Mouse (Mus musculus) c-Kit-positive CD71-positive TER-119-positive erythroid progenitor cells, embryonic 14.5 days (primary cell): ENCODE data around the gene Ano2.

Experiments used
- DNase-seq: peaks from one replicate; pipeline ENCODE4 v3.0.0-alpha.2; 2013; ENCODE audit warnings: low spot score

Gene Ano2

DNA sequence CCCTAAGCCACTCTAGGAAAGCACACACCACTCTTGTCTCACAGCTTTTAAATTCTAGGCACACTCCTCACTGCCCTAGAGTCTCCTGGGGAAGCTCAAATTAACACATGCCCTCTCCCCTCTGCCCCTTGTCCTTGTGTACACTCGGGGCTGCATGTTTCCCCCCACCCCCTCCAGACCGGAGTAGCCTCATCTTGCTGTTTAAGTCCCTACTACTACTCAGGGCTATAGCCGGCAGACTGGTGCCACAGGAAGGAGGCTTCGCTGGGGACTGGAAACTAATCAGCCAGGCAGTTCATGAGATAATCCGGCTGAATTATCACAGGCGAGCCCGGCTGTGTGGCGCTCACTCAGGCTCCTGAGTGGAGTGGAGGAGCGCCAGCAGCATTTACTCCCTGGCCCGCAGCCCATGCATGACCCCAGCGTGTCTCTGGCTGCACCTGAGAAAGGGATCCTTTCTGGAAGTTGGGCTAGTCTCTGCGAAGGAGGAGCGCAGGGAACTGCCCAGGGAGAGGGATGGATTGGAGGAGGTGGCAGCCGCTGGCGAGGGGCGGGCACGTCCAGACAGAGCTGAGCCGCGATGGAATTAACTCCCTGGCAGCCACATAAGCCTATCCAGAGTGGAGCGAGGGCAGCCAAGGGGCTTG lies at the start of gene Ano2:
TSS of gene Ano2 (plus strand) at position 363 of the 647 bp plus-strand sequence.
- DNase-seq, result no peak

DNA sequence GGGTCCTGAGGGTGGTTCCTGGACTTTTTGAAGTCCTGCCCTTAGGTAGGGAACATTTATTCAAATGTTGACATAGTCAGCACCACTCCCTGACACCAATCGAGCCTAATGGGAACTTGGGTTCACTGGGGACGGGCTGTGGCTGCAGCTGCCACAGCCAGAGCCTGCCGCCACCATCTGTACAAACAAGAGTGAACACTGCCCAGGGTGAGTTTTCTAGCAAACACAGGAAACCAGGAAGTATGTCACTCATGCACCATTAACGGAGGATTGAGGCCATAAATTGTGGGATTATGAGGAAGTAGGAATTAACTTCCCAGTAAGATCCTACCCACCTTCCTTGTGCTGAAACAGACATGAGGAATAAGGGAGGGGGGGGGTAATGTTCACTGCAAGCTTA lies 49.7 kb upstream of the Ano2 start:
- DNase-seq, result no peak

DNA sequence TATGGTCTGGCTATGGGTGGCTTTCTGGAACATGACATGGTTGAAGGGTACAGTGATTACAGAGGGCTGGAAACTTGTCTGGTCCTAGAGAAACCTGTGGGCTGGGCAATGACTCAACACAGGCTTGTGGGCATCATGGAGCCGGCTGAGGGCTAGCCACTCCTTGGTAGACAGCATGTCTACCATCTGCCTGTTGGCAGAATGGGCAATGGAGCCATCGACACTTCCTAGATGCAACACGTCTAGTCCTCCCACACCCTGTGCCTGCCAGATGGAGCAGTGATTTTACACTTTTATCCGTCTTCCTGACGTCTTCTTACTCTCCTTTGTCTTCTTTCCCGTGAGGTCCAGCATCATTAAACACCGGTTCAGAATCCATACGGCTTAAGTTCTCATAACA lies 49.1 kb upstream of the Ano2 start:
- DNase-seq, result no peak

DNA sequence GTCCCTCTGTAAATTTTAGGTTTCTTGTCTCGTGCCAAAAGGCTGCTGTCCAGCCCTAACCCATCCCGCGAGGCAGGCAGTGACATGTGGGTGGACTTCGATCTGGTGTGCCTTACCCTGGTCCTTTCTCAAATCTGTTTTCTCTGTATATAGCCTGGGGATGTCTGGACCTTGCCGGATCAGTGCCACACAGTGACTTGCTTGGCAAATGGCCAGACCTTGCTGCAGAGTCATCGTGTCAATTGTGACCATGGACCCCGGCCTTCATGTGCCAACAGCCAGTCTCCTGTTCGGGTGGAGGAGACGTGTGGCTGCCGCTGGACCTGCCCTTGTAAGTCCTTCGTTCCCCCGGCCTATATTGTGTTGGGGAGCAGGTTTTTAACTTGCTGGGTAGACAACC lies 41.3 kb upstream of the Ano2 start:
- no peak for DNase-seq

DNA sequence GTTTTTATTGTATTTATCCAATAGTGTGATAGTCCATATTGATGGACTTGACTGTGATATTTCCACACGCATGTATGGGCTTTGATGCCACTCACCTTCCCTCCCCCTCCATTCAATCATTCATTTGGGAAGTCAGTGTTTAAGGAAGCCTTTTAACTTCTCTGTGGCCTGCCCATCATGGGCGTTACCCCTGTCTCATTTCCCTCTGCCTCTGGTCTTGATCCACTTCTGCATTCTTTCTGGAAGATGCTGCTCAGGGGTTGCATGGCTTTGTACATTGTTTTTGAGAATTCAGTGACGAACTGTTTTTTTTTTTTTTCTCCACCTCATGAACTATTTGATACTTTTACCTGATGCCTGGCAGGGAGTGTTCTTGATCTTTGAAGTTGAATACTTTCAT lies 38.9 kb upstream of the Ano2 start:
- DNase-seq, result no peak

DNA sequence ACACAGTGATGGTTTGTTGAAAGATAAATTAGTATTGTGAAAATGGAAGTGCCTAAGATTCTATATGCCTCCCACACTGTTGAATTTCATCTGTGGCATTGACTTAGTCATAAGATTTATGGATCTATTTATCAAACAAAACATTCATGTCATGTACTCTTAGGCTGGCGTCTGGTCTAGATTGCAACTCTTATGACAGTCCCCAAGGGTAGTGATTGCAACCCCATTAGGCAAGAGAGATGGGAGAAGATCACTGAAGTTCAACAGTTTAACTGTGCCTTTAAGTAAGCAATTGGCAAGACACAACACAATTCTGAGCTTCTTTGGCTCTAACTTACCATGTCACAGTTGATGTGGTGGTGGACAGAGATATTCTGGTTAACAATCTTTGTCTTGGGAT lies 36.8 kb upstream of the Ano2 start:
- DNase-seq, result no peak

DNA sequence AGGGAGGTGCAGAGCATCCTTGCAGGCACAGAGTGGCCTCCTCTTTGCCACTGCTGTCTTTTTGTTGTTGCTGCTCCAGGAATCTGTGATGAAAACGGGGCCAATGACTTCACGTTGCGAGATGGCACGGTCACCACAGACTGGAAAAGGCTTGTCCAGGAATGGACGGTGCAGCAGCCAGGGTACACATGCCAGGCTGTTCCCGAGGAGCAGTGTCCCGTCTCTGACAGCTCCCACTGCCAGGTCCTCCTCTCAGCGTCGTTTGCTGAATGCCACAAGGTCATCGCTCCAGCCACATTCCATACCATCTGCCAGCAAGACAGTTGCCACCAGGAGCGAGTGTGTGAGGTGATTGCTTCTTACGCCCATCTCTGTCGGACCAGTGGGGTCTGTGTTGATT lies 33.3 kb upstream of the Ano2 start:
- no peak for DNase-seq

DNA sequence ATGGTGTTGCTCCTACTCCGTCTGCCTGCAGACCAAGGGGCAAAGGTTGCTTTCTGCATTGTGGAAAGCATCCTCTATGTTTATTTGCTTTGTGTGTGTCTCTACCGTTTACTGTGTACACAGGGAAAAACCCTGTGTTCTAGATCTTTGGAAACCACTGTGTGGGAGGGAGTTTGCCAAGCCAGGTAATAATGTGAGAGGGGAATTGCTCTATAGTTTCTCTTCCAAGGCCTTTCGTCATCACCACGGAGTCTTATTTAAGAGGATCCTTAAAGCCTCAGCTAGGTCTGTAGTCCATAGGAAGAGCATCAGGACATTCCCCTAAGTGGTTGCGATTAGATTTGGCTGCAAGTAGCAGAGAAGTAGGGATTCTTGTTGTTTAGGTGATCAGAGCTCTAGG lies 32.3 kb upstream of the Ano2 start:
- no peak for DNase-seq

DNA sequence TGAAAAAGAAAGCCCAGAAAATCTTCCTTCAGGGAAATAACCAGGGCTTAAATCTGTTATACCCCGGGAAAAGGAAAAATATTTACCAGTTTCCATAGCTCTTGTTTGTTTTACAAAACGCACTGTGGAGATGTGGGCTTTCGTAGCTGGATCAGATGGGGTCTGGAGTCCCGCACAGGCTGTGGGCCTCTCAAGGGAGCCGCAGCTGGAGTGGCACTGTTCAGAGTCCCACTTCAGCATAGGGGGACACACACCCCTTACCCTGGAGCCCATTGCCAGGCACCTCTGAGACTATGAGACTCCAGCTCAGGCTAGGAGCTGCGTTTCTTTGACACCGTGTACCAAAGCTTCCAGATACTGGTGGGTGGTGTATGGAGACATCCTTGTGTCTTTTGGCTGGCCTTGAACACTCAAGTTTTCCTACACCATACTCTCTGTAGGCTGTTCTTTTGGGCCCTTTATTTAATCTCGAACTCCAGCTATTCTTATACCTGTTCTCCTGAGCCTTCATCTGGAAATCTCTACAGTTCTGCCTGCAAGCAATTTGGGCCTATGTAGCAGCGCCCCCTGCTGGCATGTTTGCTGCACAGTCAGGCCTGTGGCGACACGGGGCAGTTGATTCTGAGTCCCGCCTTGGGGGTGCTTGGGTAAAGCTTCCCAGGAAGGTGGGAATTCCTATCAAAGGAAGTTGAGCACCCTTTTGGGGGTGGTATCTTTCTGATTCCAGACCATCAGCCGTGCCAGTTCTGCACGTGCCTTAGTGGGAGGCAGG lies 28.9 kb upstream of the Ano2 start:
- peak; percentile 53 for DNase-seq

DNA sequence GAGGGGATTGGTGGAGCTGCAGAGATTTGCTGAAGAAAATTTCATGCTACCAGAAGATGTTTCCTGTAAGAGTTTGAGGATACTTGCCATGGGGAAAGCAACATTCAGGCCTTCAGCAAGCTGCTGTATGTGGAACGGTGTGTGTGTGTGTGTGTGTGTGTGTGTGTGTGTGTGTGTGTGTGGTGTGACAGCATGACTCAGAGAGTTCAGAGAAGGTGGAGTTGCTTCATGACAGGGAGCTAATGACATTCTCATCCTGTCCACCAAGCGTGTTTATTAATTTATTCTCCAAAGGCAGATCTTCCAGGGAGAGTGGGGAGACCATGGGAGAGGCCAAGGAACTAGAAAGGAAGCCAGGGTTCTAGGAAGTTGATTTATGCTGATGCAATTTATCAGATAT lies 26.3 kb upstream of the Ano2 start:
- DNase-seq, result no peak

DNA sequence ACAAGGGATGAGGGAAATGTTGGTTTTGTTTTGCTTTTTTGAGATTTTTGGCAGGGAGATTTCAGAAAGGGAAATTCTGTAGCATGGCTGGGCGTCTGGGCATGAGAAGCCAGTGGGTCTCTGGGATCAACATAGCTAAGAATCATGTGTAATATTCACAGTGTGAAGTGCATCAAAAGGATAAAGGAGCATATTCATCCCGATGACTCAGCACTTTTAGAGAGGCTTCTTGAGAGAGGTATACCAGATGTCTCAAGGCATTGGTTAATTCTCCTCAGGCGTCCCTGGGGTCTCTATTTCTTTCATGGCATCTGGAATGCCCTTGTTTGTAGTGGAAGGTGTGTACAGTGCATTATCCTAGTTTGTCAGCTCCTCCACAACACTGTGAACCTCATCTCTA lies 18.4 kb upstream of the Ano2 start:
- peak; percentile 4 for DNase-seq

DNA sequence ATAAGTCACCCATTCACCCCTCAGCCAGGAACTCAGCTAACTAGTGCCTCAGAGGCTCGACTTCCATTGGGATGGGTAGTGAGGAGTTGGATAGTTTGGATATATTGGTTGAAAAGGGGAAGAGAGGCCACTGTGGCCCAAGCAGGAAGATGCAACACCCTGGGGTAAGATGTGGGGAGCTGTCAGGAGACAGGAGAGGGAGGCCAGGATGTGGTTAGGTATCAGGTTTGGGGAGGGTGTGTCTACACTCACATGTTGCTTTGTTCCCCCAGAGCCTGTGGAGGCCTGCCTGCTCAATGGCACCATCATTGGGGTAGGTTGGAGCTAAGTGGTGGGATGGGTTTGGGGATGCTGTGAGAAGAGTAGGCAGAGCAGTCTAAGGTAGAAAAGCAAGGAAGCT lies 11.7 kb upstream of the Ano2 start:
- DNase-seq, result no peak

DNA sequence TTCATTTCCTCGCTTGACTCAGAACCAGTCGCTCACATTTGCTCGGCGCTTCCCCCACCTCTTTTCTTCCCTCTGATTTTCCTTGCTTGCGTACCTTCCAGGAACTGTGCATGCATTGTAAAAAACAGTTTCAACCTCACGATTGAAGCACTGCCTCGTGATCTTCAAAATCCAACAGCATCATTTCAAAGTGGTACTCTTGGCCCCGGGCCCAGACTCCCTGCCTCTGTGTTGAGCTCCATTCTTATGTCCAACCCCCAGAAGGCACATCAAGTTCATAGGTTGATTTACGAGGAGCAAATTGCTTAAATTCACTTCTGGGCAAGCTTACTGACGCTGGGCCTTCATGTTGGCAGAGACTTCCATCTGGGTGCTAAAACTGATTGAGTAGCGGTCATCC lies 9.6 kb upstream of the Ano2 start:
- no peak for DNase-seq

DNA sequence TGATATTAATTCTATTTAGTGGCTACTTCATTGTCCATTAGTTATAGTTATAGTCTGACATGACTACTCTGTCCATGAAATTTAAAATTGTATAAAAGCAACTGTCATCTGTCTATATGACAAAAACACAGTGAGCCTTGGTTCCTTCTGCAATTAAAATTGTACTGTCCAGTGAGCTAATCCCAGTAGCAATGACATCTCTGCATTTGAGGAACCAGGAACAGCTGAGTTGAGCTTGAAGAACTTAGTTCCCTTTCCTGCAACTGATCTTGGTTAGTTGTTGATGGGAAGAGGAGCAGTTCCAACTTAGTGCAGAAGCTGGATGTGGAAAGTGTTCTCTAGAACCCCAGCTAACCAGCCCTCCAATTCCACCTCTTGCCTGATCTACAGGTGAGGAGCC lies 4.8 kb upstream of the Ano2 start:
- DNase-seq, result no peak

DNA sequence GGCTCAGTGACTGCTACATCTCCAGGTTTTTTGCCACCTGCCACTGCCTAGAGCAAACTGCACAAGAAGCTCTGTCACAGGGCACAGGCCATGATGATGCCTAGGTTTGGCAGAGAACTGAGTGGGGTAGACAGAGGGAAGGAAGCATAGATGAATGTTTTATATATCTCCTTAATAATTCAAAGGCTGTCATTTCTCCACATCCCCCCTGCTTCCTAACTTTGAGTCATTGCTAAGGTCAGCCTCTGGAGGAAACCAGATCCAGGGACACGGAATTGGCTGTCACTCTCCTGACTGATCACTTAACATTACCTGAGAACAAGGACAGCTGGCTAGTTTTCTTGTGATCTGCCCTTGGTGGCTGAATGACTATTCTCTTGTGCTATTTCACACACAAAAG lies 2.2 kb upstream of the Ano2 start:
- DNase-seq, result no peak

DNA sequence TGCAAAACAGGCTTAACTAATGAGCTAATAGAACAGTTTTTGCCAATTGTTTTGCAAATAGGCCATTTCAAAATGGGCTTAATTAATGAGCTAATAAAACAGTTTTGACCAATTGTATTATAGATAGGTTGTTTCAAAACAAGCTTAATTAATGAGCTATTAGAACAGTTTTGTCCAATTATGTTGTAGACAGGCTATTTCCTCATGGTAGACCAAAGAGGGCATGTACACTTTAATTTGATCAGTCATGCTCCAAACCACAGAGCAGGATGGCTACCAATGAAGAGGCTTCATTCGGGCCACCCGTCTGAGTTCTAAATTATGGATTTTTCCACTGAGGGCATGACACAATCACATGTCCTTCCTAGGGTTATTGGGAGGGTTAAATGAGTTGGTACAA lies 10.9 kb downstream of the Ano2 start:
- no peak for DNase-seq

DNA sequence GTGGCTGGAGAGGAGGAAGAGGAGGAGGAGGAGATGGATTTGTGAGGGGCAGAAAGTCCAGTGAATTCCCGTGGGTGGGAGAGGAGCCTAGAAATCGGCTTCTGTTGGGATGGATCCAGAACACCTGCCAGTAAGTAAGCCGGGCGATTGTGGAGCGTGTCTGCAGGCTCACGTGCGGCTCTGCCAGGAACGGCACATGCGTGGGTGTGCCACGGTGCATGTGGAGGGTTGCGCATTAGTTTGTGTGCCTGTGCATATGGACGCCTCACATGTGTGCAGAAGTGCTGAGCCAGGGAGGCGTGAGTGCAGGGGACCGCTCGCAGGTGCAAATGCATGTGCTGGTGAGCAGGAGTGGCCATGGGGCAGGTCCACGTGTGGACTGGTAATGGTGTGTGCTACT lies 21.0 kb downstream of the Ano2 start:
- no peak for DNase-seq

DNA sequence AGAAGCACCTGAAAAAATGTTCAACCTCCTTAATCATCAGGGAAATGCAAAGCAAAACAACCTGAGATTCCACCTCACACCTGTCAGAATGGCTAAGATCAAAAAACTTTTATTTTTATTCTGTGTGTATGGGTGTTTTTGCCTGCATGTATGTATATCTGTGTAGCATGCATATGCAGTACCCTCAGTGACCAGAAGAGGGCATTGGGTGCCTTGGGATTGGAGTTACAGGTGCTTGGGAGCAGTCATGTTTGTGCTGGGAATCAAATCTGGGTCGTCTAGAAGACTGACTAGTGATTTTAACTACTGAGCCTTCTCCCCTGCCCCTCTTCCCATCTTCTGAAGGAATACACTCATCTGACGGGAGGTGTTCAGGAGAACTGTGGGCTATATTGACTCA lies 36.2 kb downstream of the Ano2 start:
- DNase-seq, result no peak

DNA sequence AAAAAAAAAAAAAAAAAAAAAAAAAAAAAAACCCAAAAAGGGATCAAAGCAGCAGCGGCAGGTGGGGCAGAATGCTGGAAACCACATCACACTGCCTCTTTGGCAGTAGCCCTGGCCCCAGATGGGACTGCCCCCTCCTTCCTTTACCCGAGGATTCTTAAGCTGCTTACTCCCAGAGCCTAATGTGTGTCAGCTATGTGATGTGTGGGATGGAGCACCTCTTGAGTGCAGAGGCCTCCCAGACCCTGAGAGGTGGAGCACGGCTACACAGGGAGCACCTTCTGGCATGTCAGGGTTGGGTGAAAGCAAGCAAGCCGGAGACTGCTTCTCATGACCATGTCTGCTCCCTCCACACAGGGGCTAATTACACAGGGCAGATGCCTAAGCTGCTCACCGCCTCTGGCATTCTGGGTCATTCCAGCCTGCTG lies 37.3 kb downstream of the Ano2 start:
- DNase-seq, result no peak

DNA sequence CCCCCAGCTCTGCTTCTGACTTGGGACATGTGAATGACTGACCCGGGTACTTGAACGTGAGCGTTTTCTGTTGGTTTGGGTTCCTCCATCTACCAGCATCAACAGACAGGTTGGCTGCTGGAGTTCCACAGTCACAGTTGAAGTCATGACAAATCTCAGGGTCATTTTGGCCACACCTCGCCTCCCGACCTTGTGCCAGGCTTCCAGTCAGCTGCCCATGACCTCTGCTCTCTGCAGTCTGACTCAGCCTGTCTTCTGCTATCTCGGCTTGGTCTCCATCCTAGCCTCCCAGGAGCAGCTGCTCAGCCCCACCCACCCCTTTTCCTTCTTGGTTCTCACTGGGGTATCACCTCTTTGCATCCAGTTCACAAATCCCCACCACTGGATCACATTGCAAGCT lies 39.3 kb downstream of the Ano2 start:
- no peak for DNase-seq

DNA sequence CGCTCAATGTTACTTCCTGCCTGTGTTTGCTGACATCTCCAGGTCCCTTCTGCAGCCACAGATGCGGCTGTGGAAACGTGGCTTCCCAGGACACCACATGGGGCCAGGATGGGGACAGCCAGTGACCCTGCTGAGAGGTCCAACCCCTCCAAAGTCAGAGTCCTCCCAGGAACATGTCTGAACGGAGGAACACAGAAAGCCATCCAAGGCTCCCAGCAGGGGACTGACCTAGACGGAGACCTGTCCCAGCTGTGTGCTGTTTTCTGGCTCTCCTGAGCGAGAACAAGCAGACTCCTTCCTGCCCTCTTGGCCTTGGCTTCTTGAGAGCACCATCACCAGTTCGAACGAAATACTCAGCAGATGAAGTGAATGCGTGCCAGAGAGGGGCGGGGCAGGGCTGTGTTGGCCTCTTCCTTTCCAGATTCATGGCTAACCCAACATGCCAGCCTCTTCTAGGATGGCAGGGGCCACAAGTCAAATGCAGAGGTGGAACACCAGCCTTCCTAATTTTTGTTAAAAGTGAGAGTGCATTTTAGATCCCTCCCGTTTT lies 39.8 kb downstream of the Ano2 start:
- DNase-seq, result no peak

DNA sequence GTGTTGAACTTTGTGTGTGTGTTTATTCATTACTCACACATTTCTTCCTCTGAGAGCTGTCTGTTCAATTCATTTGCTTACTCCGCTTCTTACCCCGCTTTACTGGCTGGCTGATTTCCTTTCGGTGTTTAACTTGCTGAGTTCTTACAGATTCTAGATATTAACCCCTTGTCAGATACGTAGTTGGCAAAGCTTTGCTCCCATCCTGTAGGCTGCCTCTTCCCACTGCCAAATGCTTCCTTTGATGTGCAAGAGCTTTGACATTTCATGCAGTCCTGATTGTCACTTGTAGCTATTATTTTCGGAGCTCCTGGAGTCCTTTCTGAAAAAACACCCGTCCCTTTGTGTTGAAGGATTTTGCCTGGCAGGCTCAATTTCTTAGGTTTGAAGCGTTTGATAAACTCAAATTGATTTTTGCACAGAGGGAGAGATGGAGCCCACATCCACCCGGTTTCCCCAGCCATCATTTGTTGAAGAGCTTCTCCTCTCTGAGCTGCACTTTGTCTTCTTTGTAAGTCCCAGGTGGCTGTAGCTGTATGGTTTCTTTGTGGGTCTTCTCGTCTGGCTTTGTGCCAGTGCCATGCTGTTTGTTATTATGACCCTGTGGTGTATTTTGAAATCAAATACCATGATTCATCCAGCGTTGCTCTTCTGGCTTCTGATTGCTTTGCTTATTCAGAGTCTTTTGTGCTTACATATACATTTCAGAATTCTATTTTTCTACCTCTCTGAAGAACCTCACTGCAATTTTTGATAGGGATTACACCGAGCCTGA lies 47.5 kb downstream of the Ano2 start:
- DNase-seq, result no peak
